Mouse (Mus musculus) hematopoietic stem cell, adult 5-6 weeks (primary cell): ENCODE results near the gene Rnf26. TPM values are rescaled to one million over a fixed set of nuclear protein-coding genes. Genes with fewer than 3 reads are reported as not detected.

Experiments used
- total RNA-seq: library from RNA; stranded (forward); fragments of 172-1452, 232-1000 nt; gene quantifications from 2 replicates; pipeline ENCODE4 v1.2.3, GENCODE M21; 2017

Gene Rnf26
- total RNA-seq, 1 experiment from 2014 or later: 13.0 TPM

Other genes starting within 250 kb of the Rnf26 start
- gene Thy1, start 70.1 kb downstream of the Rnf26 start, total RNA-seq: 2.0 and 5.8 TPM in 2 replicates
- gene Usp2, start 46.5 kb downstream of the Rnf26 start, total RNA-seq: 2.0 and 3.0 TPM in 2 replicates
- not detected in 2 replicates for gene Mfrp, start 11.8 kb downstream of the Rnf26 start, total RNA-seq
- gene C1qtnf5, start 6.3 kb downstream of the Rnf26 start, total RNA-seq: not detected in 2 replicates
- not detected in 2 replicates for gene Gm49380, start within 50 bp of the Rnf26 start, total RNA-seq
- gene Mcam, start 21.0 kb upstream of the Rnf26 start, total RNA-seq: 1.1 and 6.9 TPM in 2 replicates
- gene Cbl, start 120.5 kb upstream of the Rnf26 start, total RNA-seq: 19.6 and 35.0 TPM in 2 replicates
- gene Ccdc153, start 127.2 kb upstream of the Rnf26 start, total RNA-seq: not detected in 2 replicates
- 0.35 TPM in 1 of 2 replicates, not detected in the other for gene Pdzd3, start 138.0 kb upstream of the Rnf26 start, total RNA-seq
- 2.1 and 6.6 TPM in 2 replicates for gene Nlrx1, start 155.1 kb upstream of the Rnf26 start, total RNA-seq
- 0.99 and 2.5 TPM in 2 replicates for gene Abcg4, start 175.1 kb upstream of the Rnf26 start, total RNA-seq
- 26.1 and 28.0 TPM in 2 replicates for gene Hinfp, start 192.2 kb upstream of the Rnf26 start, total RNA-seq
- gene C2cd2l, start 206.8 kb upstream of the Rnf26 start, total RNA-seq: 4.7 and 5.1 TPM in 2 replicates
- gene Dpagt1, start 212.5 kb upstream of the Rnf26 start, total RNA-seq: 15.2 and 17.4 TPM in 2 replicates
- 127 and 131 TPM in 2 replicates for gene H2afx, start 221.2 kb upstream of the Rnf26 start, total RNA-seq
- gene Hmbs, start 230.7 kb upstream of the Rnf26 start, total RNA-seq: 29.3 and 35.2 TPM in 2 replicates
- gene Vps11, start 248.2 kb upstream of the Rnf26 start, total RNA-seq: 14.3 and 16.1 TPM in 2 replicates